Mouse (Mus musculus): ENCODE results near the gene Ahnak. TPM values are rescaled to one million over a fixed set of nuclear protein-coding genes. Genes with fewer than 3 reads are reported as not detected.

The Ahnak gene
- total and polyA plus RNA-seq, 3 experiments: 1.2 to 2.2 TPM; not detected in 1

GRCm38 (mm10) chr19:8966590-8967372 lies 22.3 kb upstream of the Ahnak start, which contains the start of gene Eef1g:
Gene Eef1g, plus strand, starts transcription at chr19:8967041.
- Histone ChIP-seq H3K27me3 (ENCODE audit: control insufficient read depth in 1 of 2, insufficient read depth in 2 of 2, low read length in 2 of 2) (no peaks in the 10 kb centered on the region), H3K9ac (ENCODE audit: control insufficient read depth, low read depth, low read length, poor library complexity, severe bottlenecking) (peak within 1 kb of the TSS; percentile 94), H3K9me3 (replicated peaks; ENCODE audit: insufficient read depth, low read length) (no peaks in the 10 kb centered on the region), H3K27ac (ENCODE audit: control insufficient read depth, low read depth, low read length) (peak within 1 kb of the TSS; percentile 88), H3K4me1 (ENCODE audit: control insufficient read depth in 1 of 2, insufficient read depth in 2 of 2, low read length in 2 of 2) (peaks cover 6 to 22% of the 10 kb centered on the region in 2 experiments), H3K36me3 (ENCODE audit: control insufficient read depth in 1 of 2, insufficient read depth in 2 of 2, low read length in 2 of 2) (peaks cover 25 to 34% of the 10 kb centered on the region in 2 experiments), H3K4me3 (ENCODE audit: control insufficient read depth in 1 of 2, insufficient read depth in 1 of 2, low read depth in 2 of 2, low read length in 2 of 2) (peak within 1 kb of the TSS; percentile 91 to 93), H3K79me2 (ENCODE audit: control insufficient read depth, insufficient read depth, low read length, poor library complexity) (peaks cover 49% of the 10 kb centered on the region)
- DNase-seq (ENCODE audit: low read depth, low spot score): peak; percentile 99
- no peak for TF ChIP-seq ZKSCAN1 (IDR thresholded peaks at IDR 0.05; ENCODE audit: low read depth, low read length)
- no peak; a peak in 1 of 4 replicates for TF ChIP-seq EP300 (IDR thresholded peaks at IDR 0.05; ENCODE audit: low read depth in 1 of 2, low read length in 2 of 2)
- TF ChIP-seq GATA1 (IDR thresholded peaks at IDR 0.05; ENCODE audit: low read depth, low read length): no peak
- TF ChIP-seq UBTF (IDR thresholded peaks at IDR 0.05; ENCODE audit: borderline replicate concordance, insufficient read depth, low read depth, low read length): no peak
- TF ChIP-seq POLR2AphosphoS5 (IDR thresholded peaks at IDR 0.05; ENCODE audit: borderline replicate concordance, low read depth, low read length): 0 out of 2 replicates have a peak, but pooled peaks have one; percentile 9
- TF ChIP-seq ETS1 (IDR thresholded peaks at IDR 0.05; ENCODE audit: low read depth, low read length): peak; percentile 35
- TF ChIP-seq TCF12 (IDR thresholded peaks at IDR 0.05; ENCODE audit: low read depth, low read length): peak; percentile 78
- peak; percentile 86 for TF ChIP-seq MXI1 (IDR thresholded peaks at IDR 0.05; ENCODE audit: low read depth, low read length)
- no peak for TF ChIP-seq MAFK (IDR thresholded peaks at IDR 0.05; ENCODE audit: borderline replicate concordance, low read depth, low read length)
- TF ChIP-seq TBP (IDR thresholded peaks at IDR 0.05; ENCODE audit: low read depth, low read length): peak; percentile 93
- TF ChIP-seq NRF1 (IDR thresholded peaks at IDR 0.05; ENCODE audit: insufficient read depth, low read depth, low read length, poor library complexity, severe bottlenecking): peak; percentile 83
- peak; percentile 86 for TF ChIP-seq NELFE (IDR thresholded peaks at IDR 0.05; ENCODE audit: low read depth, low read length)
- TF ChIP-seq CHD2 (IDR thresholded peaks at IDR 0.05; ENCODE audit: low read length): no peak; the same call in 1 of the 2 replicates
- no peak for TF ChIP-seq USF2 (IDR thresholded peaks at IDR 0.05; ENCODE audit: borderline replicate concordance in 1 of 2, insufficient read depth in 1 of 2, low read depth in 1 of 2, low read length in 2 of 2)
- no peak for TF ChIP-seq ZNF384 (IDR thresholded peaks at IDR 0.05; ENCODE audit: low read depth, low read length)
- TF ChIP-seq MYB (IDR thresholded peaks at IDR 0.05; ENCODE audit: low read depth, low read length): no peak
- no peak for TF ChIP-seq GABPA (IDR thresholded peaks at IDR 0.05; ENCODE audit: low read depth, low read length)
- TF ChIP-seq E2F4 (IDR thresholded peaks at IDR 0.05; ENCODE audit: borderline replicate concordance, low read depth, low read length): no peak
- TF ChIP-seq POLR2AphosphoS2 (IDR thresholded peaks at IDR 0.05; ENCODE audit: low read length): peak; percentile 95
- peak; percentile 56; the same call in 1 of the 2 replicates for TF ChIP-seq MAX (IDR thresholded peaks at IDR 0.05; ENCODE audit: low read length)
- peak; percentile 74 for TF ChIP-seq SIN3A (IDR thresholded peaks at IDR 0.05; ENCODE audit: low read length)
- peak; percentile 85 for TF ChIP-seq KAT2A (conservative IDR thresholded peaks at IDR 0.05; ENCODE audit: low read depth, low read length)
- TF ChIP-seq BHLHE40 (IDR thresholded peaks at IDR 0.05; ENCODE audit: borderline replicate concordance, low read depth, low read length): peak; percentile 4; the same call in 1 of the 2 replicates
- TF ChIP-seq RCOR1 (IDR thresholded peaks at IDR 0.05; ENCODE audit: low read depth, low read length): no peak
- peak; percentile 86 to 87; a peak in 3 of 4 replicates for TF ChIP-seq POLR2A (IDR thresholded peaks at IDR 0.05; ENCODE audit: control insufficient read depth in 1 of 2, insufficient read depth in 1 of 2, low read depth in 1 of 2, low read length in 2 of 2, poor library complexity in 1 of 2)
- no peak for TF ChIP-seq MEF2A (IDR thresholded peaks at IDR 0.05; ENCODE audit: extremely low read depth, insufficient replicate concordance, low read depth, low read length, poor library complexity, severe bottlenecking)
- TF ChIP-seq ZMIZ1 (IDR thresholded peaks at IDR 0.05; ENCODE audit: low read depth, low read length): peak; percentile 75
- no peak for TF ChIP-seq CHD1 (IDR thresholded peaks at IDR 0.05; ENCODE audit: low read depth, low read length)
- no peak for TF ChIP-seq ZC3H11A (IDR thresholded peaks at IDR 0.05; ENCODE audit: low read depth, low read length)
- peak; percentile 88 for TF ChIP-seq HCFC1 (IDR thresholded peaks at IDR 0.05; ENCODE audit: low read depth, low read length)
- TF ChIP-seq RAD21 (IDR thresholded peaks at IDR 0.05; ENCODE audit: low read depth, low read length): no peak
- peak; percentile 82 for TF ChIP-seq MYC (IDR thresholded peaks at IDR 0.05; ENCODE audit: low read depth, low read length)
- peak; percentile 63; the same call in 1 of the 2 replicates for TF ChIP-seq MAZ (IDR thresholded peaks at IDR 0.05; ENCODE audit: low read depth, low read length)
- TF ChIP-seq SMC3 (IDR thresholded peaks at IDR 0.05; ENCODE audit: low read depth, low read length): peak; percentile 12; the same call in 1 of the 2 replicates
- TF ChIP-seq ELF1 (IDR thresholded peaks at IDR 0.05; ENCODE audit: low read depth, low read length): peak; percentile 75; the same call in 1 of the 2 replicates

Data from MEL (cell line).